Mouse (Mus musculus) layer of hippocampus, adult 2 months (tissue): ENCODE data around the gene Lgals4. TPM values are rescaled to one million over a fixed set of nuclear protein-coding genes. Genes with fewer than 3 reads are reported as not detected.

ENCODE experiments used
- DNase-seq, 2 experiments: peaks; one replicate each; pipeline ENCODE4 v3.0.0; 2022; ENCODE audit warnings: low spot score in 2 of 2
- H3K27ac ChIP-seq: fragments of 200-600 bp; 2 replicates; pipeline ENCODE4 v1.8.1; 2022
- H3K4me3 ChIP-seq: fragments of 200-600 bp; 2 replicates; pipeline ENCODE4 v1.8.1; 2022; ENCODE audit warnings: mild to moderate bottlenecking
- CTCF ChIP-seq: fragments of 200-600 bp; conservative IDR thresholded peaks from 2 replicates; pipeline ENCODE4 v1.8.1; 2022; ENCODE audit warnings: antibody characterized with exemption, mild to moderate bottlenecking, moderate library complexity
- total RNA-seq, 2 experiments: library from RNA; stranded (reverse); gene quantifications; 2 replicates each; pipeline ENCODE4 v1.2.3; 2021

Gene Lgals4
- total RNA-seq, 2 experiments from 2014 or later, result 4.4 to 6.8 TPM

GRCm38 (mm10) chr7:28831411-28832125 lies 2.1 kb upstream of the Lgals4 start:
- TF ChIP-seq CTCF, result no peak
- no peak overlapping the region for H3K4me3 ChIP-seq
- no peak for DNase-seq
- H3K27ac ChIP-seq, result no peak overlapping the region

DNA sequence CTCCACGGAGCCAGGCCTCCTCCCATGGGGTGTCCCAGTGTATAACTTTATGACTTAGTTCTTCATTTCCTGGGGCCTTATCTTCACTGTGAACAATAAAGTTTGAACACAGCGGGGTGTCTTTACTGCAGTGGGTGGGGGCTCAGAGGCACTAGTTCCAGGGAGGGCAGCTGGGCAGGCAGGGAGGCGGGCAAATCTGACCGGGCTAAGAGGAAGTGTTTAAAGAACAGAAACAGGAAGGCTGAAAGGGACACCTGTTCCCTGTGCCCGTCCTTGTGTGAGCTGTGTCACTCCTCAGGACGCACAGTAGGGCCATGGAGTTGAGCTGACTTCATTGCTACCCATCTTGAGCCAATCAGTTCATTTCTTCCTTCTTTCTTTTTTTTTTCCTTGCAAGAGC lies 1.5 kb upstream of the Lgals4 start:
- H3K4me3 ChIP-seq, result no peak overlapping the region
- no peak for DNase-seq
- TF ChIP-seq CTCF, result no peak
- no peak overlapping the region for H3K27ac ChIP-seq

- TF ChIP-seq CTCF, result no peak
- H3K4me3 ChIP-seq, result no peak overlapping the region
- no peak for DNase-seq
- H3K27ac ChIP-seq, result no peak overlapping the region
Measured at GRCm38 (mm10) chr7:28836936-28837335, 3.3 kb downstream of the Lgals4 start.

DNA sequence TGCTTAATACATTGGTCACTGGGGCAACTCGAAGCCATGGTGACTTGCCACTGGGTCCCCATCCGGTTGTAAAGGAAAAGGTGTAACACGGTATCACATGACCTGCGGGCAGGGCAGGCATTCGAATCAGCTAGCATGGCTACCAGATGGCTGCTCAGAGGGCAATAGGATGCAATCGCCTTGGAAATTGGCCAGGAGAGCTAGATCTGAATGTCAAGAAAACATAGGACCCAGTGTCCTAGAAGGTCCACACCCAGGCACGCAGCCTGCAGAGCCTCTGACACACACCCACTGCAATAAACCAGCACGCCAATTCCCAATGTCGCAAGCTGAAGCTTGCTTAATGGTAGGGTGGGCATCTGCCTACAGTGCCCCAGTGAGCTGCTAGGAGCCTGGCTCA lies 4.7 kb downstream of the Lgals4 start:
- TF ChIP-seq CTCF, result no peak
- no peak overlapping the region for H3K4me3 ChIP-seq
- DNase-seq, result no peak
- H3K27ac ChIP-seq, result no peak overlapping the region

GRCm38 (mm10) chr7:28847273-28847672 lies 13.6 kb downstream of the Lgals4 start:
- no peak for DNase-seq
- Histone ChIP-seq H3K27ac (no peak overlapping the region), H3K4me3 (no peak overlapping the region)
- no peak for TF ChIP-seq CTCF

GRCm38 (mm10) chr7:28849700-28850236 lies 16.1 kb downstream of the Lgals4 start:
- DNase-seq, result no peak
- TF ChIP-seq CTCF, result no peak
- no peak overlapping the region for H3K27ac ChIP-seq
- no peak overlapping the region for H3K4me3 ChIP-seq

DNA sequence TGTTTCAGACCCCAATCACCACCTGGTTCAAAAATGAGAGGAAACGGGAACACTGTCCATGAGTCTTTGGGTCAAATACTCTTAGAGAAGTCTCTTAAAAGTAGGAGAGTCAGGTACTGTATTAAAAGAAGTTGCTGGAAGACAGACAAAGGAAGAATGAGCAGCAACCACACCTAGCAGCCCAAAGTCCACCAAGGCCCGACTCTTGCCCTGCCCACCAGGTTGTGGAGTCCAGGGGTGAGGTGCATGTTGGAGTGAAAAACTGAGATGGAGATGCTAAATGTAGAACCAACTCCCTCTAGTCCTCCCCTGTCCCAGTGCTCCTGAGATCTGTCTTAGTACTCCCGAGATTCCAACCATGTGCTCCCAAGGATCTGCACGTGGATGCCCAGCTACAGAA lies 17.0 kb downstream of the Lgals4 start:
- TF ChIP-seq CTCF, result no peak
- H3K27ac ChIP-seq, result no peak overlapping the region
- no peak overlapping the region for H3K4me3 ChIP-seq
- DNase-seq, result no peak

DNA sequence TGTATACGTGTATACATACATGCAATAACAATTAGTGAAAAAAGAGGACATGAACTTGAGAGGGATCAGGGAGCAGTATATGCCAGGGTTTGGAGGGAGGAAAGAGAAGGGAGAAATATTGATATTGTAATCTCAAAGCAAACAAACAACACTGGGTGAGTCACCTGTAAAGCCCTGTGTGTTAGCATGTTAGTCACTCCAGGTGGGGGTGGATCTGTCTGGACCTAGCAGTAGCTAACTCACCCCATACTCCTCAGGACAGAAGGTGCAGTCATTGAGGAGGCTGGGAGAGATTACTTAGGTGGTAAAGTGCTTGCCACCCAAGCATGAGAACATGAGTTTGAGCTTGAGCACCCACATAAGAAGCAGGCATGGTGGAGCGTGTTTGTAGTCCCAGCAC lies 26.3 kb downstream of the Lgals4 start:
- no peak overlapping the region for H3K4me3 ChIP-seq
- no peak overlapping the region for H3K27ac ChIP-seq
- no peak for TF ChIP-seq CTCF
- no peak for DNase-seq

DNA sequence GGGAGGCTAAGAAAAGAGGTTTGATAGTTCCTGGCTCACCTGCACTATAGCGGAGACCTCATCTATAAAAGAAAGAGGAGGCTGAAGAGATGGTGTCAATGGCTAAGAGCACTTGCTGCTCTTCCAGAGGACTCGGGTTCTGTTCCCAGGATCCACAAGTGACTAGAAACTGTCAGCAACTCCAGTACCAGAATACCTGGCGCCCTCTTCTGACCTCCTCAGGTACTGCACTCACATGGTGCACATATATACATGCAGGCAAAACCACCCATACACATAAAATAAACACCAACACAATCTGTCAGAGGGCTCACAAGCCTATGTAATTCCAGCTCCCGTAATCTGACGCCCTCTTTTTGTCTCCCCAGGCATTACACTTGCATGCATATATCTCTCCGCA lies 27.2 kb downstream of the Lgals4 start:
- Histone ChIP-seq H3K4me3 (no peak overlapping the region), H3K27ac (no peak overlapping the region)
- peak; percentile 55 for TF ChIP-seq CTCF
- no peak for DNase-seq

DNA sequence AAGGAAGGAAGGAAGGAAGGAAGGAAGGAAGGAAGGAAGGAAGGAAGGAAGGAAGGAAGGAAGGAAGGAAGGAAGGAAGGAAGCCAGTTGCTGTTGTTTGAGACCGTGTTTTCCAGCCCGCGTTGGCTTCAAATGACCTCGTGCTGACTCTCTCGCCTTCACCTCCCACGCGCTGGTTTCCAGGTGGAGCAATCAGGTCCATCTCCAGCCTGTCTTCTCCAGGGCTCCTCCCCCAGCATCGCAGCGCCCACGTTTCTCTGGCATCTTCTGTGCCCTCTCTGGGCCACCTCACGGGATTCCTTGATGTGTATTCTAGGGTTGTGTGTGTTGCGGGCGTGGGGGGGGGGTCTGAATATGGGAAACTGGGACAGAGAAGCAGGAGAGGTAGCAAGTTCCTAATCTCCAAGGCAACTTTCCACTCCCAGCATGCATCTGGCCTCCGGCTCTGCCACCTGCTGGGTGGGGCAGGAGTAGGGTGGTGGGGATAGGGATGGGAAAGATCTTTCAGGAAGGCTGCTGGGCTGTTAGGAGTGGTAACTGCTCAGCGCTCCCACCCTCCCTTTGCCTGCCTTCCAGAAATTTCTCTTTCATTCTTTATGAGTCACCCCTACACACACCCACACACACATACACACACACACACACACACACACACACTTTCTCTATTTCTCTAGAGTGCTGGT lies 29.3 kb downstream of the Lgals4 start:
- Histone ChIP-seq H3K4me3 (no peak overlapping the region), H3K27ac (no peak overlapping the region)
- no peak for TF ChIP-seq CTCF
- DNase-seq, result peak; percentile 19 to 48

- Histone ChIP-seq H3K4me3 (no peak within 1 kb of the TSS), H3K27ac (no peak within 1 kb of the TSS)
- DNase-seq, result no peak
- TF ChIP-seq CTCF, result no peak
Measured at GRCm38 (mm10) chr7:28863540-28863939, 29.9 kb downstream of the Lgals4 start, which contains the start of gene Lgals7. Lgals7 (plus strand) TSS chr7:28863853.

- H3K27ac ChIP-seq, result no peak overlapping the region
Measured at GRCm38 (mm10) chr7:28864288-28864750, 30.7 kb downstream of the Lgals4 start.

DNA sequence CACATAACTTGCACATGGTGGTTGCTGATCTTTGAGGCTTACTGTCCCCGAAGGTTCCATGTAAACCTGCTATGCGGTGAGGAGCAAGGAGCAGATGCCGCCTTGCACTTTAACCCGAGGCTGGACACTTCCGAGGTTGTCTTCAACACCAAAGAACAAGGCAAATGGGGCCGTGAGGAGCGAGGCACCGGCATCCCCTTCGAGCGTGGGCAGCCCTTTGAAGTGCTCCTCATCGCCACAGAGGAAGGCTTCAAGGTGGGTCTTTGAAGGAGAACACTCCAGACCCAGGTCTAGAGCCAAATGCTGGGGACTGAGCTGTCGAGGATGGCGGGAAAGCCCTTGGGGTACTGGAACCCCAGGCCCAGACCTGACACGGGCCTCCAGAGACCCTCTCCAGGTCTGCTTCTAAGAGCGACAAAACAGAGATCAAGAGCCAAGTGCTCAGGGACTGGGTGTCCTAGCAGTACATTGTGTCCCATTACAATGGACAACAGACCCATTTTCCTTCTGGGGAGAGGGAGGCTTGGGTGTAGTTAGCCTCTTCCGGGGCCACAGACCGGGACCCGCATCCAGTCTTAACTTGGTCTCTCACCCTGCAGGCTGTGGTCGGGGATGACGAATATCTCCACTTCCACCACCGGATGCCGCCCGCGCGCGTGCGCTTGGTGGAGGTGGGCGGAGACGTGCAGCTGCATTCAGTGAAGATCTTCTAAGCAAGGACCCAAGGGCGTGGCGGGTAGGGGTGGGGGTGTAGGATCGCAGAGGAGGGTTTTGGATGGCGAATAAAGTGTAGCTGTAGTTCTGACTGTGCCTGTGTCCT lies 32.0 kb downstream of the Lgals4 start:
- peak; percentile 65 to 71 for DNase-seq
- TF ChIP-seq CTCF, result peak; percentile 41
- Histone ChIP-seq H3K27ac (peak overlapping the region; percentile 44), H3K4me3 (peak overlapping the region; percentile 41)

More at GRCm38 (mm10) chr7:28864288-28864750, 30.7 kb downstream of the Lgals4 start:
- no peak overlapping the region for H3K4me3 ChIP-seq
- no peak for TF ChIP-seq CTCF
- DNase-seq, result peak in 1 of 2 experiments; percentile 18
